Mouse (Mus musculus) left cerebral cortex, postnatal 4 days (tissue): ENCODE measurements around the gene Moxd1. TPM values are rescaled to one million over a fixed set of nuclear protein-coding genes. Genes with fewer than 3 reads are reported as not detected.

Experiments used
- DNase-seq: peaks from one replicate; pipeline ENCODE4 v3.0.0-alpha.2; 2022
- intact Hi-C: fragments of 180-260 bp; cut with DNase I; formaldehyde crosslinking; loops from one replicate; pipeline ENCODE4 v1.15.1; 2025
- total RNA-seq, 2 experiments: library from RNA; stranded (reverse); gene quantifications; 2 replicates each; pipeline ENCODE4 v1.2.3; 2021

Gene Moxd1
- total RNA-seq, 2 experiments from 2014 or later = 4.3 to 5.1 TPM

DNA sequence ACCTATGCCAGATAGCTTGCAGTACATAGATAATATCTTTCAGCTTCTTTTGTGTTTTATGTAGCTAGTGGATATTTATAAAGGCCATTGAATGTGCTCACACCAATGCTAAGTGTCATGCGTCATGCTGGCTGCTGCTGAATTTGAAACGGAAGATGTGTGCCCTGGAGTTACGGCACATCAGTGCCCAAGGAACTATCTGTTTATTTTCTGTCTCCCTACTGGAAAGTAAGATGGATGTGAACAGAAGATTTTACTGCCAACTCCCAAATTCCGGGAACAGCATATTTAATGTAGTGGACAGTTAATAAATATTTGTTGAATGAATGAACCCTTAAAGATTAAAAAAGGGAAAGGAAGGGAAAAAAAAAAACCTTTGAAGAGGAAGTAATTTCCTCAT is 119.8 kb downstream of the Moxd1 start:
- DNase-seq = no peak
- intact Hi-C loops = no loop called here

Other genes starting within 250 kb of the Moxd1 start
- not detected for gene Taar6, start 237.9 kb upstream of the Moxd1 start, total RNA-seq
- gene Taar7a, start 230.0 kb upstream of the Moxd1 start, total RNA-seq = not detected
- not detected for gene Taar7b, start 223.6 kb upstream of the Moxd1 start, total RNA-seq
- gene Taar7d, start 196.3 kb upstream of the Moxd1 start, total RNA-seq = not detected
- gene Taar7e, start 185.9 kb upstream of the Moxd1 start, total RNA-seq = not detected
- gene Taar7f, start 174.0 kb upstream of the Moxd1 start, total RNA-seq = not detected
- gene Taar8a, start 147.0 kb upstream of the Moxd1 start, total RNA-seq = not detected
- not detected for gene Taar8b, start 131.2 kb upstream of the Moxd1 start, total RNA-seq
- not detected for gene Taar8c, start 121.6 kb upstream of the Moxd1 start, total RNA-seq
- gene Taar9, start 114.0 kb upstream of the Moxd1 start, total RNA-seq = not detected
- gene Stx7, start 74.2 kb upstream of the Moxd1 start, total RNA-seq = 100 to 1,000 TPM; 258 to 263 TPM